Mouse (Mus musculus) stomach, postnatal 0 days (tissue): ENCODE data around the gene Tex45.

Experiments used
- CTCF ChIP-seq: IDR thresholded peaks from 2 replicates; pipeline ENCODE4 v1.5.1; 2016; ENCODE audit warnings: antibody characterized with exemption, low read depth, mild to moderate bottlenecking, moderate library complexity
- EP300 ChIP-seq: optimal IDR thresholded peaks from 2 replicates; pipeline ENCODE3; 2016; ENCODE audit warnings: antibody characterized with exemption

- TF ChIP-seq CTCF (no peak), EP300 (no peak)
Observed at GRCm38 (mm10) chr8:3431113-3431512, 39.5 kb upstream of the Tex45 start.
